Mouse (Mus musculus): ENCODE measurements around the gene Pts. TPM values are rescaled to one million over a fixed set of nuclear protein-coding genes. Genes with fewer than 3 reads are reported as not detected.

The Pts gene
- polyA plus RNA-seq, 1 experiment = 57.0 TPM

DNA sequence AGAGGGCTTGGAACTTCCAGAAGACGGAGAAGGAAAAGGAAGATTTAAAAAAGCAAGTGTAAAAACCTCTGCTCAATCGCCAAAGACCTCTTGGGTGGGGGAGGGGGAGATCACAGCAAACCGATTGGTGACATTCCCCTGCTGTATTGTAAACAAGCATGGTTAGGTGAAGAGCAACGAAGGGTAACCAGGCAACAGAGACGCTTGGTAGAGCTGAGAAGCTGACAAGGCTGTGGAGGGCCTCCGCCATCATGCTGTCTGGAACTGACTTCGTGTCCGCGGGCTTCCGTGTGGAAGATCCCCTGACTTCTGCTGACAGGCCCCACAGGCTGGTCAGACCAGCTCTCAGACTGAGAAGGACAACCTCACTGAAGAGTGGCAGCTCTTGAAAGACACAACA is 43.0 kb downstream of the Pts start:
- H3K27ac ChIP-seq (ENCODE audit: insufficient read depth, low read length) = no peak overlapping the region
- no peak for DNase-seq
- WGBS = 12% methylated on average over 10 of the region's 10 CpGs
- no peaks in the 10 kb centered on the region for H3K27me3 ChIP-seq (ENCODE audit: control insufficient read depth, insufficient read depth, low read length)
- H3K4me1 ChIP-seq (ENCODE audit: control insufficient read depth, insufficient read depth, low read length) = no peaks in the 10 kb centered on the region
- H3K4me3 ChIP-seq (replicated peaks; ENCODE audit: insufficient read depth, low read depth, low read length) = no peak overlapping the region
- TF ChIP-seq POLR2A (IDR thresholded peaks at IDR 0.05; ENCODE audit: borderline replicate concordance, insufficient read depth, low read length) (no peak), CTCF (IDR thresholded peaks at IDR 0.05; ENCODE audit: borderline replicate concordance, insufficient read depth, low read depth, low read length) (no peak)

DNA sequence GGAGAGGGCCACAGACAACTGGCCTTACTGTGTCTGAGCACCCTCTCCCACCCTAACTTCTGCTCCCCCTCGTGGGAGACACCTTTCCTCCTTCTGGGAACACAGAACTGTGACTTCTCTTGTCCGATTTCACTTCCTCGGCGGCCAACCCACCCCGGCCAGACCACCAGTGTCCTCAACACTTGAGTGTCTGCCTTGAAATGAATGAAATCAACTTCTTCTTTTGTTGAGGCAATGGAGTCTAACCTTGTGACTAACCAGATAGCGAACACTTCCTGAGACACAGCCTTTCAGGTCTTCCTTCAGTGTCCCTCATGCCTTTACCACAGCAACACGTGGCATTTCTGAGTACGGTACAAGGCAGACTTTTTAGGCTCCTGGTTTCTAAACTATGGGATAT is 45.8 kb downstream of the Pts start:
- no peaks in the 10 kb centered on the region for H3K4me1 ChIP-seq (ENCODE audit: control insufficient read depth, insufficient read depth, low read length)
- WGBS = 84% methylated on average over 8 of the region's 8 CpGs
- H3K27me3 ChIP-seq (ENCODE audit: control insufficient read depth, insufficient read depth, low read length) = no peaks in the 10 kb centered on the region
- no peak for TF ChIP-seq CTCF (IDR thresholded peaks at IDR 0.05; ENCODE audit: borderline replicate concordance, insufficient read depth, low read depth, low read length)
- TF ChIP-seq POLR2A (IDR thresholded peaks at IDR 0.05; ENCODE audit: borderline replicate concordance, insufficient read depth, low read length) = no peak
- no peak for DNase-seq
- H3K27ac ChIP-seq (ENCODE audit: insufficient read depth, low read length) = no peak overlapping the region
- no peak overlapping the region for H3K4me3 ChIP-seq (replicated peaks; ENCODE audit: insufficient read depth, low read depth, low read length)

DNA sequence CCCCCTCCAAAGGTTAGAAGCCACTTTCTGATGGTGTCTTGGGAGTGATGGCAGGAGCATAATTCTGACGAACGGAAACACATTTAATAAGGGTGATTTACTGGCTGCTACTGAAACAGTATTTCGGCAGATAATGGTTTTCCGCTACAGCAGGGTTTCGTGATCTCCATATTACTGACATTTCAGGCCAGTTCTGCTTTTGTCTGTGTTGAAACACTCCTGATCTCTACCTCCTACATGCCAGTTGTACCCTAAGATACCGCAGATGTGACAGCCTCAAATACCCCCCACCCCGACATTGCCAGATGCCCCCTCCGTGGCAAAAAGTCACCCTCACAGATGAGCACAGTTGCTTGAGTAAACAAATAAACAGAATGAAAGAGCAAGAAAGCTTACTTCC is 49.0 kb downstream of the Pts start:
- Histone ChIP-seq H3K4me3 (replicated peaks; ENCODE audit: insufficient read depth, low read depth, low read length) (no peak overlapping the region), H3K27ac (ENCODE audit: insufficient read depth, low read length) (no peak overlapping the region), H3K4me1 (ENCODE audit: control insufficient read depth, insufficient read depth, low read length) (no peaks in the 10 kb centered on the region), H3K27me3 (ENCODE audit: control insufficient read depth, insufficient read depth, low read length) (no peaks in the 10 kb centered on the region)
- TF ChIP-seq POLR2A (IDR thresholded peaks at IDR 0.05; ENCODE audit: borderline replicate concordance, insufficient read depth, low read length) (no peak), CTCF (IDR thresholded peaks at IDR 0.05; ENCODE audit: borderline replicate concordance, insufficient read depth, low read depth, low read length) (no peak)
- 61% methylated on average over 8 of the region's 8 CpGs for WGBS
- DNase-seq = no peak

DNA sequence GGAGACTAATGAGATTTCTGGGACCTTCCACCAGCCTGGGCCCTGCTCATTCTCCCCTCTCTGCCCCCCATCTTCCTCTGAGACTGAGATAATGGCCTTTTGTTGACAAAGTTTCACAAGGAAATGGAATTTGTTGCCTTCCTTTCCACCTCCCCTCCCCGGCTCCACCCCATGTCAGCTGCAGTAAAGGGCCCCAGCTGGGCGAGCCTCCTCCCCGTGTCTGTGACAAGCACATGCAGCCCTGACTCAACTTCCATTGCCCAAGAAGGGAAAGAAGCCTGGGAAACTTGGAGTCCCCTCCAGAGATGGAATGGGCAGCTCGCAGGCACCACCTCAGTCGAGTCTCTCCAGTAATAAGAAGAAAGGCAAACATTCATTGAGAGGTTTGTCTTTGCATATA is 49.7 kb downstream of the Pts start:
- Histone ChIP-seq H3K27ac (ENCODE audit: insufficient read depth, low read length) (no peak overlapping the region), H3K4me3 (replicated peaks; ENCODE audit: insufficient read depth, low read depth, low read length) (no peak overlapping the region), H3K4me1 (ENCODE audit: control insufficient read depth, insufficient read depth, low read length) (no peaks in the 10 kb centered on the region), H3K27me3 (ENCODE audit: control insufficient read depth, insufficient read depth, low read length) (no peaks in the 10 kb centered on the region)
- WGBS = 23% methylated on average over 5 of the region's 5 CpGs
- TF ChIP-seq CTCF (IDR thresholded peaks at IDR 0.05; ENCODE audit: borderline replicate concordance, insufficient read depth, low read depth, low read length) = no peak
- no peak for TF ChIP-seq POLR2A (IDR thresholded peaks at IDR 0.05; ENCODE audit: borderline replicate concordance, insufficient read depth, low read length)
- DNase-seq = no peak

DNA sequence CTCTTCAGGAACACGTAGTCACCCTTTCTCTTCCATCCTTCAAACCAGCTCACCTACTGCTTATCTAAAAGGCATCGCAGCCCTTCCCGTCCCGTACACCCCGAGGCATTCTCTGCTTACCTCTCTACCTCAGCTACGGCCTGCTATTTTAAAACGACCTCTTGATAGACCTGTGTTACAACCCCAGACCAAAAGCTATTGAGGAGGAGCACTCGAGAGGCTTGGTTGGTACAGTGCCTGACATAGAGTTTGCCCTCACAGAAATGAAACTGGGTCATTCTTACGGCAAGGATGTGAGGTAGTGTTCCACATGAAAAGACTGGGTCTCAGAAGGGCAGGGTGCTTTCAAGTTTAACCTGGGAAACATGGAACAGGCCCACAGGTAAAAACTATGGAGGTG is 51.3 kb downstream of the Pts start:
- Histone ChIP-seq H3K27me3 (ENCODE audit: control insufficient read depth, insufficient read depth, low read length) (no peaks in the 10 kb centered on the region), H3K4me1 (ENCODE audit: control insufficient read depth, insufficient read depth, low read length) (no peaks in the 10 kb centered on the region), H3K4me3 (replicated peaks; ENCODE audit: insufficient read depth, low read depth, low read length) (no peak overlapping the region), H3K27ac (ENCODE audit: insufficient read depth, low read length) (no peak overlapping the region)
- no peak for TF ChIP-seq POLR2A (IDR thresholded peaks at IDR 0.05; ENCODE audit: borderline replicate concordance, insufficient read depth, low read length)
- TF ChIP-seq CTCF (IDR thresholded peaks at IDR 0.05; ENCODE audit: borderline replicate concordance, insufficient read depth, low read depth, low read length) = no peak
- 92% methylated on average over 9 of the region's 9 CpGs for WGBS
- no peak for DNase-seq

DNA sequence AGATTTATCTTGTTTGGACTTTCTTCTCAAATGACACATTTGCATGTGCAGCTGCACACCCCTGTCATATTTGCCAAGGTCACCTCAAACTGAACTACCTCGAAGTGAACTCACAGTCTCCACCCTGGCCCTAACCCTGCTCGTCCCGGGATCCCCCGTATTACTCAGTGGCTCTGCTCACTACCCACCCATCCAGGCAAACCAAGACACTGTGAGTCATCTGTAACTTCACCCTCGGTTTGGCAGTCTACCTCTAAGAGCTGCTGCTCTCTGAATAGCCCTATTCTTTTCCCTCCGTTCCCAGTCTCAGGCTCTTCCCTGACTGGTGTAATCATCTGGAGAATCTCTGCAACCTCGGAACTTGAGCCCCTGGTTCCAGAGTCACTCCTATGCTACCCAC is 51.9 kb downstream of the Pts start:
- H3K4me3 ChIP-seq (replicated peaks; ENCODE audit: insufficient read depth, low read depth, low read length) = no peak overlapping the region
- no peak overlapping the region for H3K27ac ChIP-seq (ENCODE audit: insufficient read depth, low read length)
- no peaks in the 10 kb centered on the region for H3K27me3 ChIP-seq (ENCODE audit: control insufficient read depth, insufficient read depth, low read length)
- no peaks in the 10 kb centered on the region for H3K4me1 ChIP-seq (ENCODE audit: control insufficient read depth, insufficient read depth, low read length)
- no peak for DNase-seq
- TF ChIP-seq CTCF (IDR thresholded peaks at IDR 0.05; ENCODE audit: borderline replicate concordance, insufficient read depth, low read depth, low read length) = no peak
- no peak for TF ChIP-seq POLR2A (IDR thresholded peaks at IDR 0.05; ENCODE audit: borderline replicate concordance, insufficient read depth, low read length)
- WGBS = 70% methylated on average over 7 of the region's 7 CpGs

DNA sequence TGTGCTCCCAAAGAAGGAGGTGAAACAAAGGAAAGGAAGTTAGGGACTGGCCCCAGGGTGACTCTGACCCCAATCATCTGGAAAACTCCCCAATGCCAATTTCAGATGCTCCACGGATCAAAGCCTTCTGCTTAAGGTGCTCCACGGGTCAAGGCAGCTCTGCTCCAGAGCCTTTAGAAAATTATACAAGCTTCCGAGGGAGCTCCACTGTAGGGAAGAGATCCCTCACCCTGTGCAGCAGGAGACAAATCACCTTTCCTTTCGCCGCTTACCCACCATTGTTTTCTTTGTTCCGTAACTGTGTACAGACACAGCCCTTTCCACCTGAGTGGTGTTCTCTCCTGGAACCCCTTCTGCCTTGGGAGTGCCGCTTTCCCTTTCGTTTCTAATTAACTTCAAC is 52.8 kb downstream of the Pts start:
- Histone ChIP-seq H3K4me1 (ENCODE audit: control insufficient read depth, insufficient read depth, low read length) (no peaks in the 10 kb centered on the region), H3K27ac (ENCODE audit: insufficient read depth, low read length) (no peak overlapping the region), H3K4me3 (replicated peaks; ENCODE audit: insufficient read depth, low read depth, low read length) (no peak overlapping the region), H3K27me3 (ENCODE audit: control insufficient read depth, insufficient read depth, low read length) (no peaks in the 10 kb centered on the region)
- no peak for DNase-seq
- TF ChIP-seq CTCF (IDR thresholded peaks at IDR 0.05; ENCODE audit: borderline replicate concordance, insufficient read depth, low read depth, low read length) (no peak), POLR2A (IDR thresholded peaks at IDR 0.05; ENCODE audit: borderline replicate concordance, insufficient read depth, low read length) (no peak)
- 55% methylated on average over 8 of the region's 8 CpGs for WGBS

DNA sequence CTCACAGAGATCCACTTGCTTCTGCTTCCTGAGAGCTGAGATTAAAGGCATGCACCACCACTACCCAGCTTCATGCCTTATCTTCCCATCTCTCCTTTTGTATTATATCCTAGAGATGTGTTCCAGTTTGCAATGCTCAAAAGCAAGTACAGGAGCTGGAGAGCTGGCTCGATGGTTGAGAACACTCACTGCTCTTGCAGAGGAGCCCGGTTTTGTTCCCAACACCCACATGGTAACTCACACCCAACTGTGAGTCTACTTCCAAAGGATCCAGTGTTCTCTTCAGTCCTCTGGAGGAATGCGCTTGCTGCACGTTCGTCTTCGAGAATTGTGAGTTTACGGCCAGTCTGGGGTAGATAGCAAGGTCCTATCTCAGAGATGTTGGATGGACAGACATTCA is 53.2 kb downstream of the Pts start:
- WGBS = 84% methylated on average over 7 of the region's 7 CpGs
- TF ChIP-seq POLR2A (IDR thresholded peaks at IDR 0.05; ENCODE audit: borderline replicate concordance, insufficient read depth, low read length) (no peak), CTCF (IDR thresholded peaks at IDR 0.05; ENCODE audit: borderline replicate concordance, insufficient read depth, low read depth, low read length) (no peak)
- Histone ChIP-seq H3K27me3 (ENCODE audit: control insufficient read depth, insufficient read depth, low read length) (no peaks in the 10 kb centered on the region), H3K27ac (ENCODE audit: insufficient read depth, low read length) (no peak overlapping the region), H3K4me3 (replicated peaks; ENCODE audit: insufficient read depth, low read depth, low read length) (no peak overlapping the region), H3K4me1 (ENCODE audit: control insufficient read depth, insufficient read depth, low read length) (no peaks in the 10 kb centered on the region)
- DNase-seq = no peak

Other genes starting within 250 kb of the Pts start
- gene Rpl10-ps3, start 183.8 kb downstream of the Pts start, polyA plus RNA-seq (2012; rRNA removed) = 39.5 and 45.7 TPM in 2 replicates
- gene Plet1, start 34.2 kb downstream of the Pts start, polyA plus RNA-seq (2012; rRNA removed) = 0.11 and 0.23 TPM in 2 replicates
- 30.5 and 32.9 TPM in 2 replicates for gene Il18, start 26.1 kb upstream of the Pts start, polyA plus RNA-seq (2012; rRNA removed)
- gene Bco2, start 26.5 kb upstream of the Pts start, polyA plus RNA-seq (2012; rRNA removed) = 1.1 and 1.4 TPM in 2 replicates
- gene Tex12, start 32.6 kb upstream of the Pts start, polyA plus RNA-seq (2012; rRNA removed) = not detected in 2 replicates
- 193 and 205 TPM in 2 replicates for gene Sdhd, start 75.1 kb upstream of the Pts start, polyA plus RNA-seq (2012; rRNA removed)
- gene Timm8b, start 75.2 kb upstream of the Pts start, polyA plus RNA-seq (2012; rRNA removed) = 481 and 504 TPM in 2 replicates
- gene Pih1d2, start 88.6 kb upstream of the Pts start, polyA plus RNA-seq (2012; rRNA removed) = 1.8 and 2.3 TPM in 2 replicates
- gene Nkapd1, start 88.7 kb upstream of the Pts start, polyA plus RNA-seq (2012; rRNA removed) = 11.4 and 12.3 TPM in 2 replicates
- 78.4 and 82.3 TPM in 2 replicates for gene Dlat, start 131.1 kb upstream of the Pts start, polyA plus RNA-seq (2012; rRNA removed)
- gene Dixdc1, start 210.8 kb upstream of the Pts start, polyA plus RNA-seq (2012; rRNA removed) = 81.7 and 85.7 TPM in 2 replicates
- gene 2310030G06Rik, start 217.8 kb upstream of the Pts start, polyA plus RNA-seq (2012; rRNA removed) = 3.0 and 3.8 TPM in 2 replicates
- gene Cryab, start 222.6 kb upstream of the Pts start, polyA plus RNA-seq (2012; rRNA removed) = 296 and 364 TPM in 2 replicates
- gene Hspb2, start 223.6 kb upstream of the Pts start, polyA plus RNA-seq (2012; rRNA removed) = 3.2 and 3.4 TPM in 2 replicates
- 7.3 and 8.0 TPM in 2 replicates for gene Fdxacb1, start 239.5 kb upstream of the Pts start, polyA plus RNA-seq (2012; rRNA removed)
- gene Alg9, start 246.3 kb upstream of the Pts start, polyA plus RNA-seq (2012; rRNA removed) = 22.5 and 23.7 TPM in 2 replicates
- gene 1110032A03Rik, start 246.8 kb upstream of the Pts start, polyA plus RNA-seq (2012; rRNA removed) = 84.5 and 87.8 TPM in 2 replicates